Mouse (Mus musculus) lung, postnatal 0 days (tissue): Measurements from ENCODE around the gene Aldh1a2.

Source experiments
- CTCF ChIP-seq: IDR thresholded peaks from 2 replicates; pipeline ENCODE4 v1.5.1; 2016; ENCODE audit warnings: antibody characterized with exemption, mild to moderate bottlenecking
- EP300 ChIP-seq: IDR thresholded peaks from 2 replicates; pipeline ENCODE4 v1.6.1; 2016; ENCODE audit warnings: antibody characterized with exemption, mild to moderate bottlenecking, control low read depth

DNA sequence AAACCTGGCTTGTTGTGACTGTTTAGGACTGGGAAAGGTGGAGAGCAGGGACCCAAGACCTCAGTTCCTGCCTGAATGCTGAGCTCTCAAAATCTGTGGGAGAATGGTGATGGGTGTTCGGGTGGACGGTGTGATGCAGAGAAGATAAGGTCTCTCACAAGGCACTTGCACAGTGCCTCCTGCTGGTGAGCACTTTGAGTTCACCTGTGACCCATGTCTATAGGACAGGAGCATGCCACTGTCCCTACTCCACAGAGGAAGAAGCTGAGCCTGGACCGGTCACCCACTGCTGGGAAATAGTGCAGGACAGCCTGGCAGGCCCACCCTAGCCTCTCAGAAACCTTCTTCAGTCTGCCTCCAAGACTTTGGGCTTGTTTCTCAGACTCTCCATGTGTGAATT, 100.4 kb downstream of the Aldh1a2 start:
- TF ChIP-seq CTCF (peak; percentile 55), EP300 (no peak)
